Mouse (Mus musculus): ENCODE measurements around the gene Unkl.

GRCm38 (mm10) chr17:25235635-25236034 lies 47.4 kb downstream of the Unkl start:
- TF ChIP-seq CTCF (conservative IDR thresholded peaks at IDR 0.05; ENCODE audit: insufficient read depth, insufficient read length, low read depth, low read length) = no peak
- TF ChIP-seq POLR2A (IDR thresholded peaks at IDR 0.05; ENCODE audit: low read depth, low read length) = no peak

All from kidney, adult 2 months (tissue).